Mouse (Mus musculus) fibroblast of lung, adult 2 months (primary cell): ENCODE measurements around the gene Gltp.

ENCODE experiments used
- DNase-seq: peaks from one replicate; pipeline ENCODE4 v3.0.0-alpha.2; 2011; ENCODE audit warnings: low read depth

Gltp gene

DNA sequence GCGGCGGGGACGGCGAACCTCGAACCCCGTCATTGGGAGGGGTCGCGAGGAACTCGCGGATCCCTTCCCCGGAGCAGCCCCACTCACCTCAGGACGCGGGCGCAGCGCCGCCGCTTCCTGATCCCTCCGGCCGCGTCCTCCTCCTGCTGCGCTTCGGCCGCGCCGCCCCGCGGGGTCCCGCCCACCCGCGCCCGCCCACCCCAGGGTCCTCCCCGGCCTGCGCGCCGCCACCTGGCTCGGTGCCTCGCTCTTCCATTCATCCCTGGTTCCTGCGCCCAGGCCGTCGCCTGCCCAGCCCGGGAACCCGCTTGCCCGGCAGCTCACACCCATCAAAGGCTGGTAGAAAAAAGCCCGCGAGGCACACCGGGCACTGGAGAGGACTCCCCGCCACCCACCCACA is 32.5 kb downstream of the Gltp start, which contains the start of gene Trpv4:
Gene Trpv4, minus strand, starts transcription at position 167 of the 400 bp plus-strand sequence.
- no peak for DNase-seq

DNA sequence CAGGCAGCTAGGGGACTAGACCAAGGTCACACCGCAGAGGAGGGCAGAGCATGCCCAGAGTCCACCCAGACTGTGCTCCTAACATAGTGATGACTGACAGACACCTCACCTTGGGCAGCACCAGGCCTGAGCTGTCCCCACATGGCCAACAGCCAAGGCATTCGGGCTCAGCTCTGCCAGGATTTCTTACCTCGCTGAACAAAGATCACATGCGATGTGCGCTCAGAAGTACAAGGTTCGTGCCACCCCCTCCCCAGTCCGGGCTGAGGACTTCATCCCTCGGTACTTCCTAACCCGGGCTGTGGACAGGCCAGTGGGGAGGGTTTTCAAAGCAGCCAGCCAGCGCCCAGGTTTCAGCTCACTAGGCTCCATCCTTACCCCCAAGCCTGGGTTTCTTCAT is 33.4 kb downstream of the Gltp start:
- no peak for DNase-seq

DNA sequence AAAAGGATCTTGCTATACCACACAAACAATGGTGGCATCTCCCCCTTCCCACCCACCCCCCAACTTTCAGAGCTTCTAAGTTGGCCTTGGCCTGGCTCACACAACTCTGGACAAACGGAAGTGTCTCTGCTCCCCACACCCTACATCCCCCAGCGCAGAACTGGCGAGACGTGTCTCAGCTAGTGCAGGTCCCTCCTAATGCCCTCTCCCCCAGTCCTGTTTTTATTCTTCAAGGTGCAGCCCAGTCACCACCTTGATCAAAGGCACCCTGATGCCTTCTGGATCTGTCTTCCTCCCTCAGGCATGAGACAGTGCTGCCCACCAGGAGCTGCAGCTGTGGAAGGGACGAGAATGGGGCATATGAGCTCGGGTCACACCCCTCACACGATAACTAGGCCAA is 34.5 kb downstream of the Gltp start:
- no peak for DNase-seq

GRCm38 (mm10) chr5:114655721-114656120 is 35.1 kb downstream of the Gltp start:
- no peak for DNase-seq

- DNase-seq = no peak
Measured at GRCm38 (mm10) chr5:114653656-114654437, 36.9 kb downstream of the Gltp start.

- no peak for DNase-seq
Measured at GRCm38 (mm10) chr5:114651449-114651848, 39.3 kb downstream of the Gltp start.

GRCm38 (mm10) chr5:114651002-114651401 is 39.8 kb downstream of the Gltp start:
- DNase-seq = no peak

DNA sequence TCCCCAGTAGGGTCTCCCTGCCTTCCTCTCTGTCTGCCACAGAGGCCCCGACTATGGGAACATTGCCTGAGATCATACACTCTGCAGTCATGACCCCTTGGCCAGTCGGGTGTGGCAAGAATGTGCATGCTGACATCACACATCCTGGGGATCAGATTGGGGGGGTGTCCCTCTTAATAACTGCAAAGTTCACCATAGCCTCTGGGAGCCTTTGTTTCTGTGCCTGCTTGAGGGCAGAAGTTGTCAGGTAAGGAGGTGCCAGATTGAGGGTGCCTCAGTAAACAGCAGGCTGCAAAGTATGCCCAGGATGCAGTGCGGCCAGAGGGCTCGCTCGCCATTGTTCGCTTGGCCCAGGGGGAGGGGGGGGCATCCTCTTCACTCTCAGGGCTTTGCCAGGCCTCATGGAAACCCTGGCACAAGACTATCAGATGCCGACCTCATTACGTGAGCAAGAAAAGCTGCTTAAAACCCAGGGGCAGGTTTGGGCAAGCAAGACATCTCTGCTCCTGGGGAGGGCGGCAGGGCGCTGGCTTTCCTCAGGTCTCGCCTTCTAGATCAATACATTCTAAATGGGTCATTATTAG is 42.0 kb downstream of the Gltp start:
- no peak for DNase-seq

GRCm38 (mm10) chr5:114647211-114647974 is 43.4 kb downstream of the Gltp start:
- DNase-seq = no peak

DNA sequence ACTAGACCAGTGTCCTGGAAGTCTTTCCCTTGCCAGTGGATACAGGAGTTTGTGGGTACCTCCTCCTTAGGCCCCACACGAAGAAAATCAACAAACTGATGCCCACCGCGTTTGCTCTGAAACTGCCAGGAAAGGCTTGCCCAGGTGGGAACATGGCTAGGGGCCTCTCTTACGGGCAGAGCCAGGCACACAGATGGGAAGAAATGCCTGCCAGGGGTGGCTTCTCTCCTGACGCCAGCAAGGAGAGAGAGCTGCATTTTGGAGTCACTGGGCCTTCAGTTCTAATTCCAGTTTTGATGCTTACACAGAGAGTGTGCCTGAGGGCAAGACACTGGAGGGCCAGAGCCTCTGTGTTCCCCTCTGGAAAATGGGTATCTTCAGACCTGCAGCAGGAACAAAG is 44.9 kb downstream of the Gltp start:
- no peak for DNase-seq

DNA sequence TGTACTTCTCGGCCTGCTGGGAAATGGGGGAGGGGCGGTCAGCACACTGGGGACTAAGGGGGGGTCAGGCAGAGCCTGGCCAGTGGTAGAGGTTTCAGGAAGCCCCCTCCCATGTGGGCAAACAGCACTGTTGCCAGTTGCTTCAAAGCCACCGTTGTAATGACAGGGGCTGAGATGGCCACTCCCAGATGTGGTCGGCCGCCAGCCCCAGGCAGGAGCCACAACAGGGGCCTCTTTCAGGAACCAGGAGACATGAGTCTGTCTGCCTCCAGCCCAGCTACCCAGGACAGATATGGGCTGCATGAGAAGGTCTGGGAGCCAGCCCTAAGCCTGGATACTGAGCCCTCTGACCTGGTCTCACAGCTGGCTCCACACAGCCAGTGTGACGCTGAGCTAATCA is 45.9 kb downstream of the Gltp start:
- DNase-seq = no peak

- DNase-seq = no peak
Measured at GRCm38 (mm10) chr5:114640809-114641208, 50.0 kb downstream of the Gltp start.

DNA sequence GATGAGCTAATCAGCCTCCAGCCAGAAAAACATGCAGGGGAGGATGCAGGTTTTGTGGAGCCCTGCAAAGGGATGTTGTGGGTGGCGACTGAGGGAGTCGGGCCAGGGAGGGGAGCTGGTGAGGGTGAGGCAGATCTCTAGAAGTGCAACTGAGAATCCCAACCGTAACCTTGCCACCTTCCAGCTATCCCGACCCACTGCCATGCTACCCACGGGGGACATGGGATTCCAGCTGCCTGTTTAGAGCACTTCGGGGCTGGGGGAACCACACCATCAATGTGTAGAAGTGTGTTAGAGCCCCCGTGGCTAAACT is 51.2 kb downstream of the Gltp start:
- DNase-seq = no peak

DNA sequence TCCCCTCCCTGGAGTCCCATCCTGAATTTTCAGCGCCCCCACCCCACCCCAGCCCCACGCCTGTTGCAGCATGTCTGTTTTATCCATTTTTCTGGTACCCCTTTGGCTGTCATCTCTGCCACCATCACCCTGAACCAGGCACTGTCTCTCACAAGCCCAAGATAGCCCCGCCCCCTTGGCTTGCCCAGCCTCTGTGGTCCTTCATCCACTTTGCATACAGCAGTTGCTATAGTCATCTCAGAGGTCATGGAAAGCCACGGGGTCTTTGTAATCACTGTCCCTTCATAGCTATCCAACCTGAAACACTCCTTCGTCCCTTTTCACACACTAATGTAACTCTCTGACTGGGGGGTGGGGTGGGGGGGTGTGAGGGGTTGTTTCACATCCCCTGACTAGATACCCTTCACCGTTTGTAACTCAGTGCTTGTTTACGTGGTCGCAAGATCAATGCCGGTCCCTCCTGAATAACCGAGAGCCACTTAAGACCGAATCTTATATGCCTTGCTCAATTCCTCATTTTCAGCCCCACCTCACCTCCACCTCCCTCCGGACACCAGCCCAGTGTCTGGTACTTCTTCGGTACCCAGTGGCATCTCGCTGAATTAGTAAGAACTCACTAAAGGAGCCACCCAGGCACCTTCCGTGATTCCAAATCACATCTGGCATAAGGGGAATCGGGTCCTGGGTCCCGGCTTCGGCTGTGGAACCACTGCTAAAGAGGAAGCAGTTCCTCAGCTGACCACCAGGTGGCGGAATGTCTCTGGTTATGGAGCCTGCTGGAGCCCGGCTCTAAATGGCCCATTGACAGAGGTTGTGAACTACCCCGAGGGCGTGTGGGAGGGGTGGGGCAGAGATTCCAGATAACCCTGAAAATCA is 51.8 kb downstream of the Gltp start:
- peak; percentile 53 for DNase-seq

DNA sequence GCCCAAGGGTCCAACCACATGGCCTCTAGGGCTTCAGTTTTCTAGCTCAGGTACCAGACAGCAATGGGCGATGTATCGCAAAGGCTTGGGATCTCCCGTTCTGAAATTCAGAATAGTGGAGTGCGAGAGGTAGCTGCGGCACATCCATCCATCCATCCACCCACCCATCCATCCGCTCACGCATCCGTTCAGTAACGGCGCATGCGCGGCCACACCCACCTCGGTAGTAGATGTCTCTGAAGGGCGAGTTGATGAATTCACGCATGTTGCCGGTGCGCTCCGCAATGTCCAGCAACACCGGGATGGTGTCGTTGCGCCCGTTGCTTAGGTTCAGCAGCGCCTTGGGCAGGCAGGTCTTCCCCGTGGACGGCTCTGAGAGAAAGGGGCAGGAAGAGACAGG is 54.7 kb downstream of the Gltp start:
- no peak for DNase-seq

DNA sequence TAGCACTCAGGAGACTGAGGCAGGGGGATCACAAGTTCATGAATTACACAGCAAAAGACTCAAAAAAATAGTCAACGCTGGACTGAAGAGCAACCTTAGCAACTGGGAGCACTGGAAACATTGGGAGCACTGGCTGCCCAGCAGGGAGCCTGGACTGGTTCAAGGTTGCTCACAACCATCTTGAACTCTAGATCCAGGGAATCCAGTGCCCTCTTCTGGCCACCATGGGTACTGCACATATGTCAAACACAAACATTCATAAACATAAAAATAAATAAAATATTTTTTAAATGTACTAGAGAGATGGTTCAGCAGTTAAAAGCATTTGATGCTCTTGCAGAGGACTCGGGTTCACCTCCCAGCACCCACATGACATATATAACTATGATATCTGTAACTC is 59.4 kb downstream of the Gltp start:
- DNase-seq = no peak

GRCm38 (mm10) chr5:114625590-114625989 is 65.2 kb downstream of the Gltp start:
- no peak for DNase-seq

DNA sequence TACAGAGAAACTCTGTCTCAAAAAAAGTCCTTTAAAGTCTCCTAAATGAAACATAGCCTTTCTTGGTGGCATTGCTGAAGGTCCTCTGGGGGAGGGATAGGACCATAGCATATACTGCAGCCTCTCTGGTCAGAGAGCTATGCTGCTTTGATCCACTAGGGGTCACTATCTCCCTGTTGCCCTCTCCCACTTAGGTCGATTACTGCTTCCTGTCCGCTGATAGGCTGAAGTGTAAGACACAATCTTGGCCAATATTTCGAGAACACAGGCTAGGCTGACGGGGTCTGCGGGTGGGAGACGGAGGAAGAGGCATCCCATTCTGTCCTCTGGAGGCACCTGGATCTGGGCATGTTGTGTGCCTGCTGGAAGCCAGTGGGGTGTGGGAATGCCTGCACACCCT is 70.5 kb downstream of the Gltp start:
- no peak for DNase-seq
